Mouse (Mus musculus): ENCODE results near the gene Mipep. TPM values are rescaled to one million over a fixed set of nuclear protein-coding genes. Genes with fewer than 3 reads are reported as not detected.
A peak's percentile ranks its signal among the peaks of the same experiment; 100 is the strongest.

Gene Mipep
- total RNA-seq, 2 experiments from 2014 or later, result 23.7 to 24.9 TPM

DNA sequence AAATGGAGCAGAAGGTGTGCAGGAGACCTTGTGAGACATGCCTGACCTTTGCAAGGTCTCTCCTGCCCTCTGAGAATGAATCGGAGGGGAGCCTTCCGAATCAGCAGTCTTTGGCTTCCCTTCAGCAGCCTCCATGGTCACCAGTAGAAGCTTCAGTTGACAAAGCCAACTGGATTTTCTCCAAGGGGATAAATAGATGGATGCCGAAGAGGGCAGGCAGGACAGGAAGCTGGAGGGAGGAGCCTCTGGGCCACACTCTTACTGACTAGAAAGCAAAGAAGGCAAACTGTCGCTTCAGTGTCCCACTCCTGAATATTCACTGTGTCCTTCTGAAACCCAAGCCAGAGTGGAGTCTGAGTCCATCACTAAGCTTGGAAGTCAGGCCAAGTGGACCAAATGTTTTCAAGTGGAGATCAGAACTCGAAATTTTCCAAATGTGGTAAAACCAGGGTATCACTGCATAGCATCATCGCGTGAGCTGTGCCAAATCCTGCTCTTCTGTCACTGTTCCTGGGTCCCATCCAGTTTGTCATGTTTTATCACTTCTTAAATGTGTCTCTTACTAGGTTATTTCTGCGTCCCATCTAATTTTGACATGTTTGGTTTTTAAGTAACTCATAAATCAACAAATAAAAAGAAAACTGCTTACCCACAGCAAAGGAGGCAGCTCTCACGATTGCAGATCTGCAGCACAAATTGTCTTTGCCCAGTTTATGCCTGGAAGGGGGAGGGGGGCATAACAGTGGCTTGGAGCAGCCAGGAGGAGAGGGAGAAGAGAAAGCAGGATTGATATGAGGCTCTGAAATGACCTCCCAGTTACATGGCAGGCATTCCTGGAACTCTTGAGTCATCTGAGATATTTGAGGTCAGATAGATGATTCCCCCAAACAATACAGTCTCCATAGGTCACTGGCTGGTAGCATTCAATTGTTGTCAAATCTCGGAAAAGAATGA lies 122.3 kb downstream of the Mipep start:
- intact Hi-C loops (cut with DNase I), result no loop called here
- peak in 1 of 2 experiments; percentile 38 for DNase-seq (ENCODE audit: low spot score in 2 of 2)

DNA sequence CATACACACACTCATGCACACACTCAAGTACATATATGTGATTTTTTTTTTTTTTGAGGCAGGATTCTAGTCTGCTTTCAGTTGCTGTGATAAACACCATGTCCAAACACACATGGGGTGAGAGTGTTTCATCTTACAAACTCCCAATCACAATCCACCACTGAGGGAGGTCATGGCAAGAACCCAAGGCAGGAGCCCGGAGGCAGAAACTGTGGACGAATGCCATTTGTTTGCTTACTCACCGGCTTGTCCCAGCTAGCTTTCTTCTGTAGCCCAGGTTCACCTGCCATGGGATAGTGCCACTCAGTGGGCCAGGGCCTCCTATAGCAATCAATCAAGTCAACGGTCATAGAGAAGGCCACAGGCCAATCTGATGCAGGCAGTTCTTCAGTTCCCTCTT lies 125.0 kb downstream of the Mipep start:
- no peak for DNase-seq (ENCODE audit: low spot score in 2 of 2)
- intact Hi-C loops (cut with DNase I), result no loop called here

DNA sequence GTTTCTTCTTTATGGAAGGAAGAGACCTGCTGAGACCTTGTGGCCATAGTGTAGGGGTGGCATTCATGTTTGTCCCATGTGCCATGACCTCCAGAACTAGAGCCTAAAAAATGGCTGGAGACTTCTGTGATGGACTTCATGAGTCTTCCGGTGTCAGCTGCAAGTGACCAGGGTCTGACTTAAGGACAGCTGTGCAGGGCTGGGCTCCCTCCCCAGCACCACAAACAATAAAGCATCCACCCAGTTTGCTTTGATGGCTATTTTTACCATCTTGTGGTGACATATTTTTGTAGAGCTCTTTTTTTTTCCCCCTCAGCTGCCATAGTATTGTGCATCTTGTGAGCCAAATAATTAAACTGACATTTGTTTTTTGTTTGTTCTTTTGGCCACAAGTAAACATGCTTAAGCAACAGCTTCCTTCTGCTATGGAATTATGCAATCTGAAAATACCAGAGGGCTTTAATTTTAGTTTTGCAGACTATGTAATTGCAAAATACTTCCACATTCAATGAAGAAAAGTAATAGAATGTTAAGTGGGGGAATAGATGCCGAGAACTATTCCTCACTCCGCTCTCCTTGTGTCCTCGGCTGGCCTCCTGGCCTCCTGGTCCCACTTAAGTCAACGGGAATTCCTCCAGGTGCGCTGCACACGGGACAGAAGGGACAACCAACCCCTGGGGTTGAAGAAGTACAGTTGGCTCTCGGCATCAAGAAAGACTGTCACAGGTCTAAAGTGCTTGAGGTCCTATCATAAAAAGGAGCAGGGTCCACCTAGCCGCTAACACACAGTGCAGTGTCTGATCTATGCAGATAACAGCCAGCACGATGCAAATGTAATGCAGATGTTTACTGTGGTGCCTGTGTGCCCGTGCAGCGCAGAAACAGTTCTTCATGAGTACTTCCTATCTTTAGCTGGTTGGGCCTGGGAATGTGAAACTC lies 126.4 kb downstream of the Mipep start:
- intact Hi-C loops (cut with DNase I), result no loop called here

DNA sequence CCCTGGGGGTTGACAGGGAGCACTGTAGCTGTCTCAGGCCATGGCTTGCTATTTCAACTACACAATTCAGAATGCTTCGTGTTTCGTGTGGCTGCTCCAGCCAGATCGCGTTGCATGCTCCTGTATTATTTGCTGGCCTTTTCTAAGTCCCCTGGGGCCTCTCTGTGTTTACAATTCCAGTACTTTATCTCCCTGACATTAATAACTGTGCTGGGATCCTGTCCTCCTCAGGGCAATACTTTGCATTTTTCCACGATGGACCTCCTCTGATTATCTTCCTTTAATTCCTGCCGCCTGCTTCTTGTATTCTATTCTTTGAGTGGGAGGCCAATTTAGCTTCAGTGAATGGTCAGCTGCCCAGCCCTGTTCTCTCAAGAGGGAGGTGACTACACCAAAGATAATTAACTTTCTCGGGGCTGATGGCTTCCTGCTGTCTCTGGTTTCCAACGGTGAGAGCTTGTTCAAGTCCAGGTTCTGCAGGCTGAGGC lies 128.7 kb downstream of the Mipep start:
- intact Hi-C loops (cut with DNase I), result no loop called here
- no peak for DNase-seq (ENCODE audit: low spot score in 2 of 2)

More for the DNA sequence above, 126.4 kb downstream of the Mipep start:
- no peak for DNase-seq (ENCODE audit: low spot score in 2 of 2)

DNA sequence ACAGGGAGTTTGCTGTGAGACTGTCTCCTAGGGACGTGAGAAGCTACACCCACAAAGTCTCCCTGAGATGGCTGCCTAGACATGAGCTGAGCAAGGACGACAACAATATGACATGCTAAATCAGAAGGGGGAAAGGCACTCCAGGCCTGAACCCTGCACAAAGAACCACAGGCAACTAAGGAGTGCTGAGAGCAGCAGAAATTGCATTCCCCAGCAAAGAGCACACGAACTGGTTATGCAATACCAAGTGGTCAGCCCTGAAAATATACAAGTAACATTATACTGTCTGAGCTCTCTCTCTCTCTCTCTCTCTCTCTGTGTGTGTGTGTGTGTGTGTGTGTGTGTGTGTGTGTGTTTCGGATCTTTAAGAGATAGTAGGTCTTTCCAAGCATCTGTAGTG lies 132.3 kb downstream of the Mipep start:
- intact Hi-C loops (cut with DNase I), result no loop called here
- DNase-seq (ENCODE audit: low spot score in 2 of 2), result no peak

DNA sequence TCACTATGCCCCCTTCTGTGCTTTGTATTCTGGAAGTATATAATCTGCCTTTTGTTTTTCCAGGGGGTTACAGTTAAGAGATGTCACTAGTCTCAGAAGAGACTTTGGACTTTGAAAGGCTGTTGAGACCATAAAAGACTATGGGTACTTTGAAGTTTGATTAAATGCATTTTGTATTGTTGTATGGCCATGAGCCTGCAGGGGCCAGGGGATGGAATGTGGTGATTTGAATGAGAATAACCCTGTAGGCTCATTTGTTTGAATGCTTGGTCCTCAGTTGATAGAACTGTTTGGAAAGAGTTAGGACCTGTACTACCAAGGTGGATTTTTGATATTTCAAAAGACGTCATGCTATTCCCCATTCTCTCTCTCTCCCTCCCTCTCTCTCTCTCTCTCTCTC lies 141.6 kb downstream of the Mipep start:
- intact Hi-C loops (cut with DNase I), result no loop called here
- DNase-seq (ENCODE audit: low spot score in 2 of 2), result no peak

DNA sequence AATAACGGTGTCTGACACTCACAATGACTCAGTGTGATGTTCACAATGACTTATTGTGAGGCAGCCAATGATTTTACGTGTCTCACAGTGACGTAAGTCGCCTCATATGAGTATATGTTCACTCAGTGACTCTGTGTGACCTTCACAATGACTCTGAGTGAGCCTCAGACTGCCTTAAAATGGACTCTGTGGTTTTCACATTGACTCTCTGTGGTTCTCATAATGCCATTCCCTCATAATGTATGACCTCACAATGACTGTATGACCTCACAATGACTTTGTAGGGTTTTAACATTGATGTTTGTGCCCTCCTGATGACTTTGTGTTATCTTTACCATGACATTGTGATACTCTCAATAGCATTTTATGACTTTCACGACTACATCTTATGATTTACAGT lies 151.3 kb downstream of the Mipep start:
- intact Hi-C loops (cut with DNase I), result no loop called here
- no peak for DNase-seq (ENCODE audit: low spot score in 2 of 2)

DNA sequence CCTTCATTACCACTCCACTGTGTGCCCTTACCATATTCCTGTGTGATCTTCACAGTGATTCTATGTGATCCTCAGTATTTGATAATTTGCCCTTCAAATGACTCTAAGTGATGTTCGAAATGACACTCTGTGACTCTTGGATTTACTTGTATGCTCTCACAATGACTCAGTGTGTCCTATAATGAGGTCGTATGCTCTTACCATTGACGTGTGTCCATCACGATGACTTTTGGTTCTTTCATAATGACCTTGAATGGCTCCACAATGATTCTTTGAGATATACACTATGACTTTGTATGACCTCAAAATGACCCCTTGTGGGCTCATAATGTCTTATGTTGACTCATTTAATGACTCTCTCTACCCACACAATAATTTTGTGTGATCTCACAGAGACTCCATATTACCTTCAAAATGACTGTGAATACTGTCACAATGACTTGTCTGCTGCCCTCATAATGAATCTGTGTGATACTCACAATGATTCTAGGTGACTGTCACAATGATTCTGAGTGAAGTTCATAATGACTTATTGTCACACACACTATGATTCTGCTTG lies 153.2 kb downstream of the Mipep start:
- DNase-seq (ENCODE audit: low spot score in 2 of 2), result no peak
- intact Hi-C loops (cut with DNase I), result no loop called here

Other genes starting within 250 kb of the Mipep start
- 10 to 100 TPM; 14.7 to 20.9 TPM for gene Spata13, start 150.6 kb upstream of the Mipep start, total RNA-seq (2021)
- gene C1qtnf9, start 16.4 kb upstream of the Mipep start, total RNA-seq (2021), result under 1 TPM in 1 of 2 experiments, not detected in 1; 0.24 TPM

Measured in left cerebral cortex, postnatal 14 days (tissue).